9 mouse cellular contexts compared by ENCODE assay signal in the genomic region with DNA sequence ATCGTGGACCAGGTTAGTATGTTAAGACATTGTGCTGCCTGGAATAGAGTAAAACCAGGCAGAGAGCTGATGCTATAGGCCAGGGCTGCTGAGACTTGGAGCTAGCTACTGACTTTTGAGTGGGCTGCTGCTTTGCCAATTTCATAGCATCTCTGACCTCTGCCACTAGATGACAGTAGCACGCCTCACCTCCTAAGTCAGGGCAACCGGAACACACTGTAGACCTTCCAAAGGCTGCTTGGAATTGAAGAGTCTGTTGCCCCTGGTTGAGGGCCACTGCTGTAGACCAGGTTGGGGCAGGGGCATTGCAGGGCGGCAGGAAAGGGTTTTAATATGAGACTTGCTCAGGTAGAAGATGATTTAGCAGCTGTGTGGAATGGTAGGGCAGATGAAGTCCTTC. TPM values are rescaled to one million over a fixed set of nuclear protein-coding genes. Genes with fewer than 3 reads are reported as not detected.
DNase-seq lines count a peak whose midpoint lies in the region; ATAC-seq and TF ChIP-seq lines count a peak whose summit lies in the region.
"Had no signal": no experiment of that assay in that cellular context is flagged by ENCODE, and none has a peak within 500 bp of the region (broad histone marks: within the 10 kb centered on the region; RNA-seq: fewer than 3 reads in every experiment).

No protein-coding gene starts in this region.

- no peak for TF ChIP-seq POLR2A in testis, adult 2 months (IDR thresholded peaks at IDR 0.05; ENCODE audit: control insufficient read depth, low read depth, low read length)

- H3K4me3 ChIP-seq in heart, embryonic 12.5 days, result no peak overlapping the region
- no peak overlapping the region for H3K4me3 ChIP-seq in testis, adult 2 months (ENCODE audit: control insufficient read depth, low read depth, low read length)
- H3K4me3 ChIP-seq in hindbrain, embryonic 16.5 days (ENCODE audit: low read length), result no peak overlapping the region
- H3K4me3 ChIP-seq: limb, embryonic 15.5 days had no signal

- intact Hi-C loops in heart, postnatal 36 days (cut with DNase I), result loop anchor here (2.0 kb wide), 1 partner anchor 18 kb away; no protein-coding TSS in a partner anchor

- H3K4me2 ChIP-seq in heart, embryonic 12.5 days, result no peak overlapping the region
- no peak overlapping the region for H3K4me2 ChIP-seq in hindbrain, embryonic 16.5 days (ENCODE audit: low read length)
- H3K4me2 ChIP-seq: limb, embryonic 15.5 days had no signal

- H3K9ac ChIP-seq in heart, embryonic 12.5 days, result 0 out of 2 replicates have a peak overlapping the region, but pooled peaks have one; percentile 16
- H3K9ac ChIP-seq in hindbrain, embryonic 16.5 days (ENCODE audit: low read depth, low read length), result no peak overlapping the region
- H3K9ac ChIP-seq: limb, embryonic 15.5 days had no signal

- peaks cover 73% of the 10 kb centered on the region for H3K36me3 ChIP-seq in heart, embryonic 12.5 days
- H3K36me3 ChIP-seq in testis, adult 2 months (ENCODE audit: control insufficient read depth, insufficient read depth, low read length), result no peaks in the 10 kb centered on the region
- peaks cover 16% of the 10 kb centered on the region for H3K36me3 ChIP-seq in hindbrain, embryonic 16.5 days (ENCODE audit: control insufficient read depth, insufficient read depth, low read length)

- H3K4me1 ChIP-seq in heart, embryonic 12.5 days (replicated peaks), result peaks cover 22% of the 10 kb centered on the region; the same call in 1 of the 2 replicates
- H3K4me1 ChIP-seq in testis, adult 2 months (ENCODE audit: control insufficient read depth, insufficient read depth, low read length), result no peaks in the 10 kb centered on the region
- no peaks in the 10 kb centered on the region for H3K4me1 ChIP-seq in hindbrain, embryonic 16.5 days (ENCODE audit: control insufficient read depth, insufficient read depth, low read depth, low read length)
- H3K4me1 ChIP-seq: limb, embryonic 15.5 days had no signal

- DNase-seq in heart, postnatal 36 days, result no peak
- DNase-seq in testis, postnatal 10 days (ENCODE audit: low spot score), result no peak
- DNase-seq in ovary, postnatal 36 days (ENCODE audit: low spot score), result no peak
- DNase-seq in urinary bladder, adult 2 months (ENCODE audit: low spot score), result no peak
- no peak for DNase-seq in ovary, adult 18-20 months (ENCODE audit: low spot score)

- H3K27me3 ChIP-seq in heart, embryonic 12.5 days (replicated peaks), result no peaks in the 10 kb centered on the region
- no peaks in the 10 kb centered on the region for H3K27me3 ChIP-seq in testis, adult 2 months (ENCODE audit: control insufficient read depth, insufficient read depth, low read length)
- no peaks in the 10 kb centered on the region for H3K27me3 ChIP-seq in hindbrain, embryonic 16.5 days (replicated peaks; ENCODE audit: control insufficient read depth, insufficient read depth, low read length)
- H3K27me3 ChIP-seq: limb, embryonic 15.5 days had no signal

- peak; percentile 36; the same call in 1 of the 2 replicates for TF ChIP-seq CTCF in testis, adult 2 months (IDR thresholded peaks at IDR 0.05; ENCODE audit: control insufficient read depth, insufficient read depth, insufficient replicate concordance, low read depth, low read length)

- no peak overlapping the region for H3K27ac ChIP-seq in heart, embryonic 12.5 days (ENCODE audit: poor library complexity, severe bottlenecking)
- H3K27ac ChIP-seq in testis, adult 2 months (ENCODE audit: control insufficient read depth, insufficient read depth, low read depth, low read length), result no peak overlapping the region
- H3K27ac ChIP-seq in hindbrain, embryonic 16.5 days (ENCODE audit: low read depth, low read length), result no peak overlapping the region
- H3K27ac ChIP-seq: limb, embryonic 15.5 days had no signal

- ATAC-seq in heart, embryonic 12.5 days (ENCODE audit: insufficient number of reproducible peaks, low FRiP score), result peak; percentile 53; the same call in 1 of the 2 replicates
- peak; percentile 72 for ATAC-seq in hindbrain, embryonic 16.5 days

- WGBS in heart, embryonic 12.5 days, result 78% methylated on average over 4 of the region's 4 CpGs
- 95% methylated on average over 4 of the region's 4 CpGs for WGBS in hindbrain, embryonic 16.5 days

- no peaks in the 10 kb centered on the region; the same call in 1 of the 2 replicates for H3K9me3 ChIP-seq in heart, embryonic 12.5 days (replicated peaks)
- no peaks in the 10 kb centered on the region for H3K9me3 ChIP-seq in hindbrain, embryonic 16.5 days (ENCODE audit: control insufficient read depth, low read length)
- H3K9me3 ChIP-seq: limb, embryonic 15.5 days had no signal

RNA-seq across cellular contexts. Expression of a gene that starts 47.5 kb away (rescaled TPM):
- polyA plus RNA-seq in heart, embryonic 12.5 days (2016; fragmentation: Nextera tagmentation; extraction: Ambion mirVana), result 29.9 and 31.0 TPM in 2 replicates
- 10 to 100 TPM; 15.6 TPM for total RNA-seq in heart, postnatal 36 days (2021)
- 1.8 and 2.1 TPM in 2 replicates for polyA plus RNA-seq in testis, adult 2 months (2012; rRNA removed)
- 26.9 and 28.1 TPM in 2 replicates for polyA plus RNA-seq in hindbrain, embryonic 16.5 days (2015; fragmentation: Nextera tagmentation; extraction: Ambion mirVana)
- 10.7 and 11.9 TPM in 2 replicates for polyA plus RNA-seq in urinary bladder, adult 2 months (2012; rRNA removed)
